Mouse (Mus musculus): ENCODE results near the gene Slc6a5. TPM values are rescaled to one million over a fixed set of nuclear protein-coding genes. Genes with fewer than 3 reads are reported as not detected.

Slc6a5 gene
- polyA plus RNA-seq, 1 experiment = not detected

- H3K36me3 ChIP-seq (replicated peaks; ENCODE audit: low read length) = no peaks in the 10 kb centered on the region
- peaks cover 93% of the 10 kb centered on the region for H3K27me3 ChIP-seq (replicated peaks)
- H3K4me1 ChIP-seq = peaks cover 8% of the 10 kb centered on the region; the same call in 1 of the 2 replicates
- H3K9me3 ChIP-seq = peaks cover 15% of the 10 kb centered on the region; the same call in 1 of the 2 replicates
- no peak for TF ChIP-seq FLI1 (IDR thresholded peaks at IDR 0.05; ENCODE audit: low read length)
- TF ChIP-seq GATA1 (IDR thresholded peaks at IDR 0.05; ENCODE audit: borderline replicate concordance, low read length) = no peak
- H3K4me3 ChIP-seq (replicated peaks) = no peak overlapping the region
Observed at GRCm38 (mm10) chr7:49910361-49910760, 415 bp downstream of the Slc6a5 start.

GRCm38 (mm10) chr7:49911147-49911946 lies 1.4 kb downstream of the Slc6a5 start:
- Histone ChIP-seq H3K4me1 (peaks cover 8% of the 10 kb centered on the region; the same call in 1 of the 2 replicates), H3K4me3 (replicated peaks) (no peak overlapping the region), H3K9me3 (peaks cover 15% of the 10 kb centered on the region; the same call in 1 of the 2 replicates), H3K27me3 (replicated peaks) (peaks cover 97% of the 10 kb centered on the region), H3K36me3 (replicated peaks; ENCODE audit: low read length) (no peaks in the 10 kb centered on the region)
- TF ChIP-seq GATA1 (IDR thresholded peaks at IDR 0.05; ENCODE audit: borderline replicate concordance, low read length) = no peak
- no peak for TF ChIP-seq FLI1 (IDR thresholded peaks at IDR 0.05; ENCODE audit: low read length)

- H3K4me3 ChIP-seq (replicated peaks) = peak overlapping the region; percentile 10
- TF ChIP-seq GATA1 (IDR thresholded peaks at IDR 0.05; ENCODE audit: borderline replicate concordance, low read length) (no peak), FLI1 (IDR thresholded peaks at IDR 0.05; ENCODE audit: low read length) (no peak)
- H3K27me3 ChIP-seq (replicated peaks) = peaks cover 97% of the 10 kb centered on the region
- H3K9me3 ChIP-seq = peaks cover 15% of the 10 kb centered on the region; the same call in 1 of the 2 replicates
- H3K4me1 ChIP-seq = peaks cover 8% of the 10 kb centered on the region; the same call in 1 of the 2 replicates
- H3K36me3 ChIP-seq (replicated peaks; ENCODE audit: low read length) = no peaks in the 10 kb centered on the region
Observed at GRCm38 (mm10) chr7:49911947-49912262, 2.0 kb downstream of the Slc6a5 start.

- H3K36me3 ChIP-seq (replicated peaks; ENCODE audit: low read length) = no peaks in the 10 kb centered on the region
- peaks cover 11% of the 10 kb centered on the region; the same call in 1 of the 2 replicates for H3K9me3 ChIP-seq
- no peak for TF ChIP-seq GATA1 (IDR thresholded peaks at IDR 0.05; ENCODE audit: borderline replicate concordance, low read length)
- TF ChIP-seq FLI1 (IDR thresholded peaks at IDR 0.05; ENCODE audit: low read length) = no peak
- H3K27me3 ChIP-seq (replicated peaks) = peaks cover 97% of the 10 kb centered on the region
- peaks cover 8% of the 10 kb centered on the region; the same call in 1 of the 2 replicates for H3K4me1 ChIP-seq
- H3K4me3 ChIP-seq (replicated peaks) = no peak overlapping the region
Observed at GRCm38 (mm10) chr7:49913164-49913563, 3.2 kb downstream of the Slc6a5 start.

- H3K4me1 ChIP-seq = peaks cover 8% of the 10 kb centered on the region; the same call in 1 of the 2 replicates
- TF ChIP-seq GATA1 (IDR thresholded peaks at IDR 0.05; ENCODE audit: borderline replicate concordance, low read length) = no peak
- TF ChIP-seq FLI1 (IDR thresholded peaks at IDR 0.05; ENCODE audit: low read length) = no peak
- H3K4me3 ChIP-seq (replicated peaks) = no peak overlapping the region
- no peaks in the 10 kb centered on the region for H3K36me3 ChIP-seq (replicated peaks; ENCODE audit: low read length)
- peaks cover 92% of the 10 kb centered on the region for H3K27me3 ChIP-seq (replicated peaks)
- peaks cover 10% of the 10 kb centered on the region; the same call in 1 of the 2 replicates for H3K9me3 ChIP-seq
Observed at GRCm38 (mm10) chr7:49913728-49914328, 3.9 kb downstream of the Slc6a5 start.

- Histone ChIP-seq H3K36me3 (replicated peaks; ENCODE audit: low read length) (no peaks in the 10 kb centered on the region), H3K4me1 (peaks cover 8% of the 10 kb centered on the region; the same call in 1 of the 2 replicates), H3K27me3 (replicated peaks) (peaks cover 84% of the 10 kb centered on the region), H3K9me3 (peaks cover 17% of the 10 kb centered on the region), H3K4me3 (replicated peaks) (no peak overlapping the region)
- TF ChIP-seq GATA1 (IDR thresholded peaks at IDR 0.05; ENCODE audit: borderline replicate concordance, low read length) (no peak), FLI1 (IDR thresholded peaks at IDR 0.05; ENCODE audit: low read length) (no peak)
Observed at GRCm38 (mm10) chr7:49914946-49915345, 5.0 kb downstream of the Slc6a5 start.

- peaks cover 8% of the 10 kb centered on the region; the same call in 1 of the 2 replicates for H3K4me1 ChIP-seq
- peaks cover 81% of the 10 kb centered on the region for H3K27me3 ChIP-seq (replicated peaks)
Observed at GRCm38 (mm10) chr7:49915471-49915870, 5.5 kb downstream of the Slc6a5 start.

GRCm38 (mm10) chr7:49919494-49919893 lies 9.5 kb downstream of the Slc6a5 start:
- Histone ChIP-seq H3K27me3 (replicated peaks) (peaks cover 51% of the 10 kb centered on the region), H3K4me1 (peaks cover 10% of the 10 kb centered on the region)
- TF ChIP-seq FLI1 (IDR thresholded peaks at IDR 0.05; ENCODE audit: low read length) = no peak
- TF ChIP-seq GATA1 (IDR thresholded peaks at IDR 0.05; ENCODE audit: borderline replicate concordance, low read length) = no peak

More at GRCm38 (mm10) chr7:49915471-49915870, 5.5 kb downstream of the Slc6a5 start:
- TF ChIP-seq GATA1 (IDR thresholded peaks at IDR 0.05; ENCODE audit: borderline replicate concordance, low read length) (no peak), FLI1 (IDR thresholded peaks at IDR 0.05; ENCODE audit: low read length) (no peak)
- H3K9me3 ChIP-seq = peaks cover 21% of the 10 kb centered on the region
- no peak overlapping the region for H3K4me3 ChIP-seq (replicated peaks)
- H3K36me3 ChIP-seq (replicated peaks; ENCODE audit: low read length) = no peaks in the 10 kb centered on the region

GRCm38 (mm10) chr7:49920751-49921150 lies 10.8 kb downstream of the Slc6a5 start:
- TF ChIP-seq GATA1 (IDR thresholded peaks at IDR 0.05; ENCODE audit: borderline replicate concordance, low read length) (no peak), FLI1 (IDR thresholded peaks at IDR 0.05; ENCODE audit: low read length) (no peak)
- Histone ChIP-seq H3K9me3 (peaks cover 14% of the 10 kb centered on the region), H3K27me3 (replicated peaks) (peaks cover 44% of the 10 kb centered on the region), H3K36me3 (replicated peaks; ENCODE audit: low read length) (no peaks in the 10 kb centered on the region), H3K4me3 (replicated peaks) (no peak overlapping the region), H3K4me1 (peaks cover 10% of the 10 kb centered on the region)

More at GRCm38 (mm10) chr7:49919494-49919893, 9.5 kb downstream of the Slc6a5 start:
- Histone ChIP-seq H3K4me3 (replicated peaks) (no peak overlapping the region), H3K36me3 (replicated peaks; ENCODE audit: low read length) (no peaks in the 10 kb centered on the region), H3K9me3 (peaks cover 14% of the 10 kb centered on the region)

GRCm38 (mm10) chr7:49922928-49923327 lies 13.0 kb downstream of the Slc6a5 start:
- Histone ChIP-seq H3K36me3 (replicated peaks; ENCODE audit: low read length) (no peaks in the 10 kb centered on the region), H3K9me3 (peaks cover 14% of the 10 kb centered on the region), H3K4me1 (peaks cover 10% of the 10 kb centered on the region), H3K4me3 (replicated peaks) (peak overlapping the region; percentile 77), H3K27me3 (replicated peaks) (peaks cover 24% of the 10 kb centered on the region)
- TF ChIP-seq FLI1 (IDR thresholded peaks at IDR 0.05; ENCODE audit: low read length) (no peak), GATA1 (IDR thresholded peaks at IDR 0.05; ENCODE audit: borderline replicate concordance, low read length) (no peak)
